Mouse (Mus musculus): Measurements from ENCODE around the gene Ppp2r1b. TPM values are rescaled to one million over a fixed set of nuclear protein-coding genes. Genes with fewer than 3 reads are reported as not detected.
A peak's percentile ranks its signal among the peaks of the same experiment; 100 is the strongest.

Gene Ppp2r1b
- polyA plus RNA-seq, 1 experiment from 2014 or later = 85.2 TPM

DNA sequence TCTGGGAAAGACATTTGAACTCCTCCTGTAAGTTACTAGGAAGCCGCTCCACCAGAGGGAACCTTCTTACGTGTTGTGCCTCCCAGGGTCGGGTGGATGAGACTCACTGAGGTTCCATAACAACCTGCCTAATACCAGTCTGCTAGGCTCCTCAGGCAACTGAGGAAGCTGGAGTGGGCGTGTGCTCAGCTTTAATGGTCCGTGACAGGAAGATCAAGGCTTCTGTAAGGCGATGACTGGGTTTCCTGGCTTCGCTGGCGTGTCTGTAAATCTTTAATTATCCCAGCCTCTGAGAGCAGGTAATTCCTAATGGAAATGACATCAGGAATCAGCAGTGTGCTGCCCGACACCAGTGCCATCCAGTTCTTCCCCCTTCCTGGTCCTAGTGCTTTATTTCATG is 446 bp downstream of the Ppp2r1b start:
- Histone ChIP-seq H3K27me3 (replicated peaks) (no peaks in the 10 kb centered on the region), H3K9ac (no peak overlapping the region), H3K36me3 (peaks cover 7% of the 10 kb centered on the region; the same call in 1 of the 2 replicates), H3K4me3 (no peak overlapping the region), H3K9me3 (no peaks in the 10 kb centered on the region), H3K4me1 (no peaks in the 10 kb centered on the region), H3K27ac (no peak overlapping the region), H3K4me2 (replicated peaks) (no peak overlapping the region)
- ATAC-seq (ENCODE audit: low FRiP score, low read depth) = no peak
- 46% methylated on average over 9 of the region's 9 CpGs for WGBS

DNA sequence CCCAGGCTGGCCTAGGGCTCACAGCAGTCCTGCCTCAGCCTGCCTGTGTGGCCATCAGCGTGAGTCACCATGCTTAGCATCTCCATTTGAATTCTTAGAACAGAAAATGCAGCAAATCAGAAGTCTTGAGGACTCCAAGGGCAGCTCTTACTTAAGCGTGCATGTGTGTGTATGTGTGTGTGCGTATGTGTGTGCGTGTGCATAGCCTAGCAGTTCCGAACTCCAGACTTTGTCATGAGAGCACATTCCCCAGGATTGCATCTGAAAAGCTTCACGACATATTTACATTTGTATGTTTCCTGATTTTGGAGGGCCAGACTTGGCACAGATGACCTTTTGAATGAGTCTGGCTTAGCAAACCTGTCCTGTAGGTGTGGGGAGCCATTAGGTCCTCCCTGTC is 2.0 kb downstream of the Ppp2r1b start:
- Histone ChIP-seq H3K36me3 (peaks cover 7% of the 10 kb centered on the region; the same call in 1 of the 2 replicates), H3K4me2 (replicated peaks) (no peak overlapping the region), H3K4me1 (no peaks in the 10 kb centered on the region), H3K9me3 (no peaks in the 10 kb centered on the region), H3K27me3 (replicated peaks) (no peaks in the 10 kb centered on the region), H3K27ac (no peak overlapping the region), H3K9ac (no peak overlapping the region), H3K4me3 (no peak overlapping the region)
- no peak for ATAC-seq (ENCODE audit: low FRiP score, low read depth)
- WGBS = 91% methylated on average over 6 of the region's 6 CpGs

DNA sequence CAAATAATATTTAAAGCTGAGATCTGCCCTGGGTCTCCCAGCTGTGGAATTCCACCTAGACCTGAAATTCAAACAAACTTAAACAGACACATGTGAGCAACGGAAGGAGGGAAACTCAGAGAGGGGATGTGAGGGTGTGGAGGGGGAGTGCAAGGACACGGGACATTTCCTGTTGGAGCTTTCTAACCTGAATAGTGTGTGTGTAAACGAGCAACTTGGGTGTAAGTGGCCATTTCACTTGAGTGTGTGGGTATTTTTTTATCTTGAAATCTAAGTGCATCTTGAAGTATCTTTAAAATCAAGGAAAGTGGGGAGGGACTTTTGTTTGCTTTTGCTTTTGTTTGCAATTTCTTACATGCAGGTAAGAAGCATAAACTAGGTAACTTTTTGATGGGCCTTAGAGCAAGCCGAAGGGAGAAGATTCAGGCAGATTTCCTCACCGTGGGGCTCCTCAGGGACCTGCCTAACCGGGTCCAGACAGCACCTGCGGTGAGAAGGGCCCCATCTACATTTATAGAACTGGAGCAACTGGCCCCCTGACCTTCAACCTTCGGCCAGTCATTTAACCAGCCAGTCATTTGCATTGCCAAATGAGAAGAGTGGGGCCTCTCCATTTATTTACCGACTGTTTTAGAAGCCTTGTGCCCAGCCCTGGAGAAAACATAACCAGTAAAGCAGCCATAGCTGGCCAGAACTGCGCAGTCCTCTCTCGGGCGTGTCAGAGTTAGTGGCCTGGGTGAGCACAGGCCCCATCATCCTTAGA is 2.7 kb downstream of the Ppp2r1b start:
- Histone ChIP-seq H3K27ac (no peak overlapping the region), H3K4me1 (no peaks in the 10 kb centered on the region), H3K9me3 (no peaks in the 10 kb centered on the region), H3K36me3 (peaks cover 4% of the 10 kb centered on the region; the same call in 1 of the 2 replicates), H3K4me2 (replicated peaks) (no peak overlapping the region), H3K9ac (no peak overlapping the region), H3K27me3 (replicated peaks) (no peaks in the 10 kb centered on the region), H3K4me3 (no peak overlapping the region)
- 68% methylated on average over 12 of the region's 12 CpGs for WGBS
- no peak for ATAC-seq (ENCODE audit: low FRiP score, low read depth)

GRCm38 (mm10) chr9:50848821-50849220 is 3.7 kb downstream of the Ppp2r1b start:
- Histone ChIP-seq H3K4me3 (no peak overlapping the region), H3K4me1 (no peaks in the 10 kb centered on the region), H3K36me3 (no peaks in the 10 kb centered on the region; the same call in 1 of the 2 replicates), H3K9ac (no peak overlapping the region), H3K9me3 (no peaks in the 10 kb centered on the region), H3K27me3 (replicated peaks) (no peaks in the 10 kb centered on the region), H3K27ac (no peak overlapping the region), H3K4me2 (replicated peaks) (no peak overlapping the region)
- ATAC-seq (ENCODE audit: low FRiP score, low read depth) = peak; percentile 44; the same call in 1 of the 2 replicates
- WGBS = 72% methylated on average over 5 of the region's 5 CpGs

GRCm38 (mm10) chr9:50849249-50849648 is 4.1 kb downstream of the Ppp2r1b start:
- Histone ChIP-seq H3K4me3 (no peak overlapping the region), H3K36me3 (no peaks in the 10 kb centered on the region; the same call in 1 of the 2 replicates), H3K4me1 (no peaks in the 10 kb centered on the region), H3K4me2 (replicated peaks) (no peak overlapping the region), H3K27me3 (replicated peaks) (no peaks in the 10 kb centered on the region), H3K9ac (no peak overlapping the region), H3K9me3 (no peaks in the 10 kb centered on the region), H3K27ac (no peak overlapping the region)
- ATAC-seq (ENCODE audit: low FRiP score, low read depth) = peak; percentile 66; the same call in 1 of the 2 replicates
- 28% methylated on average over 8 of the region's 8 CpGs for WGBS

- 80% methylated on average over 9 of the region's 9 CpGs for WGBS
Observed at GRCm38 (mm10) chr9:50849755-50850154, 4.7 kb downstream of the Ppp2r1b start.

GRCm38 (mm10) chr9:50850271-50850670 is 5.2 kb downstream of the Ppp2r1b start:
- no peak overlapping the region for H3K4me2 ChIP-seq (replicated peaks)

More at GRCm38 (mm10) chr9:50849755-50850154, 4.7 kb downstream of the Ppp2r1b start:
- Histone ChIP-seq H3K4me1 (no peaks in the 10 kb centered on the region), H3K4me2 (replicated peaks) (no peak overlapping the region), H3K27me3 (replicated peaks) (no peaks in the 10 kb centered on the region), H3K27ac (no peak overlapping the region), H3K9me3 (no peaks in the 10 kb centered on the region), H3K4me3 (no peak overlapping the region), H3K36me3 (no peaks in the 10 kb centered on the region), H3K9ac (no peak overlapping the region)
- no peak for ATAC-seq (ENCODE audit: low FRiP score, low read depth)

DNA sequence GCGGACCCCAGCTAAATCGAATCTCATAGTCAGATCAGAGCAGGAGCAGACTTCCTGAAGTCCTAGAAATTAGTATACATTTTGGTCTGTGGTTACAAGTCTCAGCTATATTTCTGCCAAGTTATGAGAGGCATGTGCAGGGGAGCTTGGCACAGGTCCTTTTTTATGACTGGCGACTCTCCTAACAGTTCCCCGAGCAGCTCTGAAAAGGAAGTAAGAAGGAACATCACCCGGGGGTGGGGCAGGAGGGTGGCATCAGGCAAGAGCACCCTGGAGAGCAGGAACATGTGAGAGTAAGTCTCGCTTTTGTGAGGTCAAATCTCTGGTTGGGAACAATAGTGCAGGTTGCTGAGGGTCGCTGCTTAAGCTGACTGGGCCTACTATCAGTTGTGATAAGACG is 5.6 kb downstream of the Ppp2r1b start:
- ATAC-seq (ENCODE audit: low FRiP score, low read depth) = no peak
- Histone ChIP-seq H3K4me1 (no peaks in the 10 kb centered on the region), H3K9me3 (no peaks in the 10 kb centered on the region), H3K4me2 (replicated peaks) (no peak overlapping the region), H3K27ac (no peak overlapping the region), H3K4me3 (no peak overlapping the region), H3K27me3 (replicated peaks) (no peaks in the 10 kb centered on the region), H3K36me3 (no peaks in the 10 kb centered on the region), H3K9ac (no peak overlapping the region)
- 66% methylated on average over 8 of the region's 8 CpGs for WGBS

More at GRCm38 (mm10) chr9:50850271-50850670, 5.2 kb downstream of the Ppp2r1b start:
- Histone ChIP-seq H3K36me3 (no peaks in the 10 kb centered on the region), H3K27me3 (replicated peaks) (no peaks in the 10 kb centered on the region), H3K4me1 (no peaks in the 10 kb centered on the region), H3K9me3 (no peaks in the 10 kb centered on the region), H3K9ac (no peak overlapping the region), H3K27ac (no peak overlapping the region), H3K4me3 (no peak overlapping the region)
- WGBS = 42% methylated on average over 11 of the region's 11 CpGs
- no peak for ATAC-seq (ENCODE audit: low FRiP score, low read depth)

DNA sequence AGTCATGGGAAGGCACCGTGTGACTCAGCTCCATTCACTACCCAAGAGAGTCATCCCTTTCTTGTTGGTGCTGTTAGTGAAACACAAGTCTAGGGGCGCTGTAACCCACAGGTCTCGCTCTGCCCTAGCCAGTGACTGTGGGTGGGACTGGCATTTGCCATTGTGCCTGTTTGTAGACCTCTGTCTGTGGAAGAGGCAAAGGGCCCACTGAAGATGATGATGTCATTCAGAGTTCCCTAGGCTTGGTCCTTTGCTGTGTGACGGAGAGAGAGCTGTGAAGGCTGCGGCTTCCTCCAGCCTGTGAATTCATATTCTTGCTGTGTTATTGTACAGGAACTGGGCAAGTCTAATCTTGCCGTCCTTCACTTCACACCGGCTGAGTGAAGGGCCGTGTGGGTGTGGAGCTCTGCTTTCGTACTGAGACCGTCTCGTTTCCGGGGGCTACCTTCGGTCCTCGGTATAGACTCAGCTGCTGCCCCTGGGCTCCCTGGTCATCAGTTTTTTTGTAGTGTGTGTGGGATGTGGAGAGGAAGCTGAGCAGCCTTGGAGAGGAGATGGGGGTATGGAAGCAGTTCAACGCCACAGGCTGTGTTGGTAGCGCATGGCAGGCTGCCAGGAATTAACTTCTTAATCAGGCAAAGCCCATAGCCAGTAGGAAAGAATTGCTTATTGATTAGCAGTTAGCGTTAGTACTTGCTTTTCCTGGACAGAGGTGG is 7.7 kb downstream of the Ppp2r1b start:
- Histone ChIP-seq H3K4me2 (replicated peaks) (no peak overlapping the region), H3K4me3 (no peak overlapping the region), H3K36me3 (no peaks in the 10 kb centered on the region), H3K27ac (no peak overlapping the region), H3K9me3 (no peaks in the 10 kb centered on the region), H3K27me3 (replicated peaks) (no peaks in the 10 kb centered on the region), H3K9ac (no peak overlapping the region), H3K4me1 (peaks cover 4% of the 10 kb centered on the region; the same call in 1 of the 2 replicates)
- ATAC-seq (ENCODE audit: low FRiP score, low read depth) = no peak
- WGBS = 86% methylated on average over 17 of the region's 17 CpGs

DNA sequence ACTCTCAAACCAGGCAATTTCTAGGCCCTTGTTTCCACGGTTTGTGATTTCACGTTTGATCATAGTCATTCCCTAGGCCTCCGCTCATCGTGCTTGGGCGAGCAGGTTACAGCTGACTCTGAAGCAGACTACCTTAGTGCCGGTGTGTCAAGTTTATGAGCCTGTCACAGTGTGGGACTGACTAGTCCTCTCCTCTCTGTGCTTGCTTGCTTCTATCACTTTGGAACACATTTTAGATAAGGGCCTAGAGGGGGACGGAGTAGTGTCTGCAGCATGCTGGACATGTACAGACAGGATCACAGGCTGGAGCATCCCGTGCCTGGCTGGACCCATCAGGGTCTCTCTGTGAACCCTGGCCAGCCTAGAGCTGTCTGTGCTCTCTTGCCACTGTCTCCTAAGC is 9.3 kb downstream of the Ppp2r1b start:
- H3K4me1 ChIP-seq = peaks cover 9% of the 10 kb centered on the region
- ATAC-seq (ENCODE audit: low FRiP score, low read depth) = no peak
- H3K9ac ChIP-seq = no peak overlapping the region
- no peaks in the 10 kb centered on the region for H3K9me3 ChIP-seq
- no peak overlapping the region for H3K27ac ChIP-seq
- no peak overlapping the region for H3K4me2 ChIP-seq (replicated peaks)
- H3K36me3 ChIP-seq = peaks cover 3% of the 10 kb centered on the region
- no peaks in the 10 kb centered on the region for H3K27me3 ChIP-seq (replicated peaks)
- H3K4me3 ChIP-seq = no peak overlapping the region
- 49% methylated on average over 8 of the region's 8 CpGs for WGBS

GRCm38 (mm10) chr9:50855133-50855766 is 10.1 kb downstream of the Ppp2r1b start:
- WGBS = 88% methylated on average over 5 of the region's 5 CpGs
- no peak for ATAC-seq (ENCODE audit: low FRiP score, low read depth)
- Histone ChIP-seq H3K9me3 (no peaks in the 10 kb centered on the region), H3K4me3 (no peak overlapping the region), H3K36me3 (peaks cover 12% of the 10 kb centered on the region), H3K9ac (no peak overlapping the region), H3K4me2 (replicated peaks) (no peak overlapping the region), H3K27ac (no peak overlapping the region), H3K27me3 (replicated peaks) (no peaks in the 10 kb centered on the region), H3K4me1 (peaks cover 9% of the 10 kb centered on the region)

- Histone ChIP-seq H3K4me1 (peaks cover 9% of the 10 kb centered on the region), H3K9me3 (no peaks in the 10 kb centered on the region), H3K36me3 (peaks cover 17% of the 10 kb centered on the region), H3K4me3 (no peak overlapping the region), H3K27me3 (replicated peaks) (no peaks in the 10 kb centered on the region), H3K27ac (no peak overlapping the region), H3K4me2 (replicated peaks) (peak overlapping the region; percentile 72), H3K9ac (no peak overlapping the region)
- WGBS = 63% methylated on average over 5 of the region's 5 CpGs
- no peak for ATAC-seq (ENCODE audit: low FRiP score, low read depth)
Observed at GRCm38 (mm10) chr9:50855780-50856179, 10.7 kb downstream of the Ppp2r1b start.

Data from neural tube, embryonic 12.5 days (tissue).